12 mouse cellular contexts compared by ENCODE assay signal in the genomic region with DNA sequence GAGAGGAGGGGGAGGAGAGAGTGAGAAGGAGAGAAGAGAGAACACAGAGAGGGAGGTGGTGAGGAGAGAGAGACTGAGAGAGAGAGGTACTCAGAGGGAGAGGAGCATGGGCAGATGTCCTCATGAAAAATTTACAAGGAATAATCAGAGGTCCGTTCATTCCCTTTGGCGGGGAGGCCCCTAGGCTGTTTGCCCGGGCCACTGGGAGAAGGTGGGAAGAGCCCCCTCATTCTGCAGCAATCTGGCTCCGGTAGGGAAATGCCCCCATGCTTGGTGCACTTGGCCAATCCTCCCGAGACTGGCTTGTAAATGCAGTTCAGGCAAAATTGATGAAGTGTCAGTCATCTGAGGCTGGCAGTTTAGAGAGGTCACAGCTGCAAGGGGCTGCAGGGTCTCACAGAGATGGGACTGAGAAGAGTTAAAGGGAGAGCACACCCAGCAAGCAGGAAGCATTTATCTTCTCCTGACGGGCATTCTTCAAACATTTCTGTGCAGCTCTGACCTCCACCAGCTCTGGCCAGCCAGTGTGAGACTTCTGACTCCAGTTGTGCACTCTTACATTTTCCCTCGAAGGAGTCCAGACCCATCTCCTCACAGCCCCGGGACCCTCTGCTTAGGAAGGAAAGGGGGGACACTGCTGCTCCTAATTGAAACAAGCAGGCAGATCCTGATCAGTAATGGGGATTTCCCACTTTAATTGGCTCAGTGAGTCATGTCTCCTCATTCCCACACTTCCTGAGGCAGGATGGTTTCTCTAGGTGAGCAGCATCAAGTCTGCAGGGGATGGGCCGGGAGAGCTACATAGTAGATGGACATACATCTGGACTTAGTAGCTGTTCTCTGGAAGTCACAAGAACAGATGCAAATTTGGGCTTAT.
DNase-seq lines count a peak whose midpoint lies in the region; ATAC-seq lines count a peak whose summit lies in the region.
"Had no signal": no experiment of that assay in that cellular context is flagged by ENCODE, and none has a peak within 500 bp of the region (broad histone marks: within the 10 kb centered on the region; RNA-seq: fewer than 3 reads in every experiment).

No protein-coding gene starts in this region.

- ATAC-seq in embryonic facial prominence, embryonic 12.5 days (ENCODE audit: insufficient number of reproducible peaks, insufficient read depth, low FRiP score, low TSS enrichment): 0 out of 2 replicates have a peak, but pooled peaks have one; percentile 19
- peak; percentile 27; the same call in 1 of the 2 replicates for ATAC-seq in hindbrain, embryonic 16.5 days
- peak; percentile 69 for ATAC-seq in neural tube, embryonic 11.5 days (ENCODE audit: insufficient read depth, low FRiP score, low TSS enrichment)

- DNase-seq in layer of hippocampus, postnatal 14 days (ENCODE audit: low spot score in 2 of 2): peak; percentile 19 to 24
- no peak for DNase-seq in layer of hippocampus, postnatal 36 days
- peak; percentile 77 for DNase-seq in neural tube, embryonic 11.5 days (ENCODE audit: low spot score)
- no peak for DNase-seq in cerebellum, adult 9-11 months
- no peak for DNase-seq in thymus, postnatal 25 days
- DNase-seq in frontal cortex, postnatal 10 days (ENCODE audit: low spot score in 2 of 2): no peak
- DNase-seq: cerebellum, adult 8-10 months; layer of hippocampus, adult 9-11 months; thymus, postnatal 36 days had no signal

- peaks cover 24% of the 10 kb centered on the region; the same call in 1 of the 2 replicates for H3K4me1 ChIP-seq in embryonic facial prominence, embryonic 12.5 days
- peaks cover 15% of the 10 kb centered on the region for H3K4me1 ChIP-seq in hindbrain, embryonic 16.5 days (ENCODE audit: control insufficient read depth, insufficient read depth, low read depth, low read length)
- peaks cover 13% of the 10 kb centered on the region; the same call in 1 of the 2 replicates for H3K4me1 ChIP-seq in neural tube, embryonic 11.5 days (ENCODE audit: control insufficient read depth, insufficient read depth, low read length)

- WGBS in embryonic facial prominence, embryonic 12.5 days: 15% methylated on average over 9 of the region's 9 CpGs
- 15% methylated on average over 9 of the region's 9 CpGs for WGBS in hindbrain, embryonic 16.5 days
- 10% methylated on average over 9 of the region's 9 CpGs for WGBS in neural tube, embryonic 11.5 days

- no peak overlapping the region for H3K4me3 ChIP-seq in embryonic facial prominence, embryonic 12.5 days
- no peak overlapping the region for H3K4me3 ChIP-seq in hindbrain, embryonic 16.5 days (ENCODE audit: low read length)
- H3K4me3 ChIP-seq in neural tube, embryonic 11.5 days (ENCODE audit: low read depth, low read length): no peak overlapping the region

- 0 out of 2 replicates have a peak overlapping the region, but pooled peaks have one; percentile 4 for H3K4me2 ChIP-seq in embryonic facial prominence, embryonic 12.5 days (replicated peaks)
- H3K4me2 ChIP-seq in hindbrain, embryonic 16.5 days (ENCODE audit: low read length): peak overlapping the region; percentile 31
- H3K4me2 ChIP-seq in neural tube, embryonic 11.5 days (ENCODE audit: low read depth): peak overlapping the region; percentile 16

- H3K9ac ChIP-seq in embryonic facial prominence, embryonic 12.5 days: no peak overlapping the region; the same call in 1 of the 2 replicates
- 0 out of 2 replicates have a peak overlapping the region, but pooled peaks have one; percentile 17 for H3K9ac ChIP-seq in hindbrain, embryonic 16.5 days (ENCODE audit: low read depth, low read length)
- H3K9ac ChIP-seq in neural tube, embryonic 11.5 days (ENCODE audit: low read length): no peak overlapping the region

- no peaks in the 10 kb centered on the region for H3K27me3 ChIP-seq in embryonic facial prominence, embryonic 12.5 days
- no peaks in the 10 kb centered on the region for H3K27me3 ChIP-seq in hindbrain, embryonic 16.5 days (replicated peaks; ENCODE audit: control insufficient read depth, insufficient read depth, low read length)
- H3K27me3 ChIP-seq in neural tube, embryonic 11.5 days (ENCODE audit: control insufficient read depth, insufficient read depth, low read length): no peaks in the 10 kb centered on the region
- H3K27me3 ChIP-seq: CH12.LX had no signal

- H3K36me3 ChIP-seq in embryonic facial prominence, embryonic 12.5 days: no peaks in the 10 kb centered on the region
- H3K36me3 ChIP-seq in hindbrain, embryonic 16.5 days (ENCODE audit: control insufficient read depth, insufficient read depth, low read length): no peaks in the 10 kb centered on the region
- no peaks in the 10 kb centered on the region for H3K36me3 ChIP-seq in neural tube, embryonic 11.5 days (ENCODE audit: control insufficient read depth, insufficient read depth, low read length)

- H3K9me3 ChIP-seq in embryonic facial prominence, embryonic 12.5 days: no peaks in the 10 kb centered on the region
- no peaks in the 10 kb centered on the region for H3K9me3 ChIP-seq in hindbrain, embryonic 16.5 days (ENCODE audit: control insufficient read depth, low read length)
- H3K9me3 ChIP-seq in neural tube, embryonic 11.5 days (ENCODE audit: control insufficient read depth, low read length): no peaks in the 10 kb centered on the region

- peak overlapping the region; percentile 67 for H3K27ac ChIP-seq in embryonic facial prominence, embryonic 12.5 days
- H3K27ac ChIP-seq in hindbrain, embryonic 16.5 days (ENCODE audit: low read depth, low read length): peak overlapping the region; percentile 68
- H3K27ac ChIP-seq in neural tube, embryonic 11.5 days (ENCODE audit: low read depth, low read length): peak overlapping the region; percentile 93

Comparison
In these comparisons a context has a peak if more than half of its experiments do, and no peak if none do; other contexts are left out.
1. DNase-seq: peak in layer of hippocampus, postnatal 14 days (2 of 2) and neural tube, embryonic 11.5 days (single experiment); none in layer of hippocampus, postnatal 36 days (0 of 2), cerebellum, adult 9-11 months (single experiment), thymus, postnatal 25 days (single experiment) and frontal cortex, postnatal 10 days (0 of 2).
2. ATAC-seq: peak in every context shown above with its lines; median percentile 69 in neural tube, embryonic 11.5 days; 27 in hindbrain, embryonic 16.5 days; 19 in embryonic facial prominence, embryonic 12.5 days.
3. Peak in every context shown above with its lines, with median percentiles within 50 percentile points of each other: H3K27ac ChIP-seq and H3K4me2 ChIP-seq.